Mouse (Mus musculus): ENCODE measurements around the gene Pcsk7. TPM values are rescaled to one million over a fixed set of nuclear protein-coding genes. Genes with fewer than 3 reads are reported as not detected.
A peak's percentile ranks its signal among the peaks of the same experiment; 100 is the strongest.

The Pcsk7 gene
- polyA plus RNA-seq (2014; fragmentation: Nextera tagmentation; extraction: Ambion mirVana): 14.6 and 15.4 TPM in 2 replicates

DNA sequence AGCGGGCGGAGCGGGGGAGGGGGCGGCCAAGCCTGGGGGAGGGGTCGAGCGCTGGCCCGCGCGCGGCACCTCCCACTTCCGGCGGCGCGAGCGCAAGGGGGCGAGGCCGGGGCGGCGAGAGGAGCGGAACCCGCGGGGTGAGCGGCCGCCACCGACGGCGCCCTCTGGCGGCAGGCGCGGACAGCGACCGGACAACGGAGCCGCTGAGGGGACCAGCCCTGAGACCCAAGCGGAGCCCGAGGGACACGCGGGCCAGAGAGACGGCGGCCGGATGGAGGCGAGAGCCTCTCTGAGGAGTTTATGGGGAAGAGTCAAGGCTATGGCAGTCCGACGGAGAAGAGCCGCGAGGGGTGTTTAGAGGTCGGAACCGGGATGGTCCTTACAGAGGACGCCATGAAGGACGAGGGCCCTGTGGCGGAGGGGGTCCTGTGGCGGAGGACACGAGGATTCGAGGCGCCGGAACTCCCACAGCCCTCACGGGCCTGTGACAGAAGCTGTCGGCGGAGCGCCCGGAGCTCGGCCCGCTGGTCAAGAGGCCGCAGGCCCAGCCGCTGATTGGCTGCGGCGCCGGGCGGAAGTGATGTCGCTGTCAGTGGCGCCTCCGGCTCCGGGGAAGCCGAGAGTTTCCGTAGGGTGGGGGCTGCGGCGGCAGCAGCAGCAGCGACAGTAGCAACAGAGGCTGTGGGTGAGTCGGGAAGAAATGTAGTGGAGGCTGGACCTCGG is at the start of gene Pcsk7, which contains the start of gene Rnf214:
Gene Pcsk7, plus strand, starts transcription at position 143 of the 723 bp plus-strand sequence.
Gene Rnf214, minus strand, starts transcription at position 557 of the 723 bp plus-strand sequence.
- peaks cover 40% of the 10 kb centered on the region for H3K36me3 ChIP-seq (ENCODE audit: control insufficient read depth, insufficient read depth, low read length)
- H3K4me1 ChIP-seq (replicated peaks; ENCODE audit: control insufficient read depth, insufficient read depth, low read length): peaks cover 15% of the 10 kb centered on the region
- no peaks in the 10 kb centered on the region for H3K27me3 ChIP-seq (replicated peaks; ENCODE audit: control insufficient read depth, insufficient read depth, low read length)
- DNase-seq (ENCODE audit: low spot score): peak; percentile 93
- peak within 1 kb of the TSS; percentile 81 for H3K9ac ChIP-seq (ENCODE audit: low read length)
- ATAC-seq (replicated peaks; ENCODE audit: low FRiP score, low TSS enrichment, low read depth): peak; percentile 94
- WGBS: under 1% methylated on average over 69 of the region's 80 CpGs
- H3K4me3 ChIP-seq (ENCODE audit: low read depth, low read length): peak within 1 kb of the TSS; percentile 84
- peak within 1 kb of the TSS; percentile 72 for H3K4me2 ChIP-seq (ENCODE audit: low read length)
- no peaks in the 10 kb centered on the region for H3K9me3 ChIP-seq (ENCODE audit: control insufficient read depth, low read length)
- H3K27ac ChIP-seq (ENCODE audit: low read depth): peak within 1 kb of the TSS; percentile 87

DNA sequence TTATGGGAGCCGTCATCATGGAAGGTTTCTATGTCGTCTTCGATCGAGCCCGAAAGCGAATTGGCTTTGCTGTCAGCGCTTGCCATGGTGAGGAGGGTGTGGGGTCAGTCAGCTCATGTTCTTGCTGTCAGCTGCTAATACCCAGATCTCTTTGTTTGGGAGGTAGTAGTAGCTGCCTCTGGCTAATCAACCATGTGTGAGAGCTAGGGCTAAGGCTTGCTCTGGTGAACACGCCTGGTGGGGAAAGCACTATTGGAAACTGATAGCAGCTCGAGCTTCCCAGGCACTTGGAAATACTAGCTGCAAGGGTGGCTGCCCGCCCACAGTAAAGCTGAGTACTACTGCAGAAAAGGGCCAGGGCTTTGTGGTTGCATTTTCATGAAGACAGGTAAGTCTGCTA is 46.9 kb upstream of the Pcsk7 start:
- no peak overlapping the region for H3K4me3 ChIP-seq (ENCODE audit: low read depth, low read length)
- ATAC-seq (replicated peaks; ENCODE audit: low FRiP score, low TSS enrichment, low read depth) (no peak), DNase-seq (ENCODE audit: low spot score) (no peak)
- H3K27me3 ChIP-seq (replicated peaks; ENCODE audit: control insufficient read depth, insufficient read depth, low read length): no peaks in the 10 kb centered on the region
- 93% methylated on average over 10 of the region's 10 CpGs for WGBS
- H3K4me2 ChIP-seq (ENCODE audit: low read length): no peak overlapping the region
- no peak overlapping the region for H3K27ac ChIP-seq (ENCODE audit: low read depth)
- H3K36me3 ChIP-seq (ENCODE audit: control insufficient read depth, insufficient read depth, low read length): peaks cover 82% of the 10 kb centered on the region
- H3K9ac ChIP-seq (ENCODE audit: low read length): no peak overlapping the region
- H3K9me3 ChIP-seq (ENCODE audit: control insufficient read depth, low read length): no peaks in the 10 kb centered on the region
- H3K4me1 ChIP-seq (replicated peaks; ENCODE audit: control insufficient read depth, insufficient read depth, low read length): no peaks in the 10 kb centered on the region

GRCm38 (mm10) chr9:45861813-45862212 is 44.5 kb upstream of the Pcsk7 start:
- no peak overlapping the region for H3K4me2 ChIP-seq (ENCODE audit: low read length)
- peaks cover 94% of the 10 kb centered on the region for H3K36me3 ChIP-seq (ENCODE audit: control insufficient read depth, insufficient read depth, low read length)
- no peaks in the 10 kb centered on the region for H3K27me3 ChIP-seq (replicated peaks; ENCODE audit: control insufficient read depth, insufficient read depth, low read length)
- H3K4me1 ChIP-seq (replicated peaks; ENCODE audit: control insufficient read depth, insufficient read depth, low read length): no peaks in the 10 kb centered on the region
- H3K9ac ChIP-seq (ENCODE audit: low read length): no peak overlapping the region
- WGBS: 73% methylated on average over 7 of the region's 7 CpGs
- DNase-seq (ENCODE audit: low spot score) (no peak), ATAC-seq (replicated peaks; ENCODE audit: low FRiP score, low TSS enrichment, low read depth) (no peak)
- no peak overlapping the region for H3K27ac ChIP-seq (ENCODE audit: low read depth)
- H3K4me3 ChIP-seq (ENCODE audit: low read depth, low read length): no peak overlapping the region
- no peaks in the 10 kb centered on the region for H3K9me3 ChIP-seq (ENCODE audit: control insufficient read depth, low read length)

DNA sequence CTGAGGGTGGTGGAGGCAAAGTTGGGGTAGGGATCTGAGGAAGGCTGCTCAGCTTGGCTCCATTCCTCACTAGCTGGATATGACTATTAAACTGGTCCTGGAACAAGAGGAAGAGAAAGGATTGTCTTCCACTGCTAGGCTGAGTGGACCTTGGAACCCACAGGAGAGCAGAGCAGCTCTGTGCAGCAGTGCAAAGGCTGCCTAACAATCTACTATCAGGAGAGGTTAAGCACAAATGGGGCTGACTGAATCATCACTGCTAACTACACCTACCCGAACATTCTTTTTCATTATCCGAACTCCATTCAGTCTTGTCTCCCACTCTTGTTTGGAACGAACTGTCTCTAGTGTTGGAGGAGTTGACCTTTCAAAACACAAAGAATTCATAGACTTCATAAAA is 37.1 kb upstream of the Pcsk7 start:
- WGBS: 94% methylated on average over 3 of the region's 3 CpGs
- no peak for ATAC-seq (replicated peaks; ENCODE audit: low FRiP score, low TSS enrichment, low read depth)
- Histone ChIP-seq H3K4me1 (replicated peaks; ENCODE audit: control insufficient read depth, insufficient read depth, low read length) (no peaks in the 10 kb centered on the region), H3K4me3 (ENCODE audit: low read depth, low read length) (no peak overlapping the region), H3K36me3 (ENCODE audit: control insufficient read depth, insufficient read depth, low read length) (peaks cover 91% of the 10 kb centered on the region), H3K4me2 (ENCODE audit: low read length) (no peak overlapping the region), H3K27ac (ENCODE audit: low read depth) (no peak overlapping the region), H3K27me3 (replicated peaks; ENCODE audit: control insufficient read depth, insufficient read depth, low read length) (no peaks in the 10 kb centered on the region), H3K9ac (ENCODE audit: low read length) (no peak overlapping the region), H3K9me3 (ENCODE audit: control insufficient read depth, low read length) (no peaks in the 10 kb centered on the region)
- no peak for DNase-seq (ENCODE audit: low spot score)

DNA sequence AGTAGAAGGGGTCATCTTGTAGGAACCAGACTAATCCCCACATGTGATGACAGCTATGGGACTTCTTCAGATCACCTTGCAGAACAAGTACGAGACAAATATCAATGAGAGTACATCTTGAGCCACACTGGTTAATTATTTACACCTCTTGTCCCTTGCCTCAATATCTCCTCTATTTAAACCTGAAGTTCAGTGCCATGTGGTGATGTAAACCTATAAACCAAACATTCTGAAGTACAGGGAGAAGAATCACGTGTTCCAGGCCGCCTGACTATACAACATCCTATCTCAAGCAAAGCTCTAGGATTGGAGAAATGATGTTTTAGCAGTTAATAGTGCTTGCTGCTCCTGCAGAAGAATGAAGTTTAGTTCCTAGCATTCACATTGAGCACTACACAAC is 36.0 kb upstream of the Pcsk7 start:
- Histone ChIP-seq H3K27ac (ENCODE audit: low read depth) (no peak overlapping the region), H3K9ac (ENCODE audit: low read length) (no peak overlapping the region), H3K36me3 (ENCODE audit: control insufficient read depth, insufficient read depth, low read length) (peaks cover 91% of the 10 kb centered on the region), H3K27me3 (replicated peaks; ENCODE audit: control insufficient read depth, insufficient read depth, low read length) (no peaks in the 10 kb centered on the region), H3K9me3 (ENCODE audit: control insufficient read depth, low read length) (no peaks in the 10 kb centered on the region), H3K4me3 (ENCODE audit: low read depth, low read length) (no peak overlapping the region), H3K4me1 (replicated peaks; ENCODE audit: control insufficient read depth, insufficient read depth, low read length) (no peaks in the 10 kb centered on the region), H3K4me2 (ENCODE audit: low read length) (no peak overlapping the region)
- no peak for ATAC-seq (replicated peaks; ENCODE audit: low FRiP score, low TSS enrichment, low read depth)
- no peak for DNase-seq (ENCODE audit: low spot score)
- WGBS: 71% methylated on average over 3 of the region's 3 CpGs

DNA sequence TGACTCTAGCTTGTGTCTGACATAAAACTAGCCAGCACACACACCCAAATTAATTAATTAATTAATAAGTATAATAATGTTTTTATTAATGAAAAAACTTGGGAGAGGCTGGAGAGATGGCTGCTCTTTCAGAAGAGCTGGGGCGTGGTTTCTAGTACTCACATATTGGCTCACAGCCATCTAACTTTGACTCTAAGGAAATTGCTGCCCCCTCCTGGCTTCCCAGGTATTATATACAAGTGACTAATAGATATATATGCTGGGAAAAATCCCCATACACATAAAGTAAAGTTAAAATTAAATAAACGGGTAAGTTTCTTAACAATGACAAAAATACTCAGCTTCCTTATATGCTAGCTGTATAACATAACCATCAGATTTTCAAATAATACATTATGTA is 28.4 kb upstream of the Pcsk7 start:
- Histone ChIP-seq H3K4me2 (ENCODE audit: low read length) (no peak overlapping the region), H3K4me1 (replicated peaks; ENCODE audit: control insufficient read depth, insufficient read depth, low read length) (no peaks in the 10 kb centered on the region), H3K9ac (ENCODE audit: low read length) (no peak overlapping the region), H3K27me3 (replicated peaks; ENCODE audit: control insufficient read depth, insufficient read depth, low read length) (no peaks in the 10 kb centered on the region), H3K36me3 (ENCODE audit: control insufficient read depth, insufficient read depth, low read length) (peaks cover 71% of the 10 kb centered on the region), H3K9me3 (ENCODE audit: control insufficient read depth, low read length) (no peaks in the 10 kb centered on the region), H3K4me3 (ENCODE audit: low read depth, low read length) (no peak overlapping the region), H3K27ac (ENCODE audit: low read depth) (no peak overlapping the region)
- no peak for DNase-seq (ENCODE audit: low spot score)
- ATAC-seq (replicated peaks; ENCODE audit: low FRiP score, low TSS enrichment, low read depth): no peak
- 70% methylated on average over 2 of the region's 2 CpGs for WGBS

DNA sequence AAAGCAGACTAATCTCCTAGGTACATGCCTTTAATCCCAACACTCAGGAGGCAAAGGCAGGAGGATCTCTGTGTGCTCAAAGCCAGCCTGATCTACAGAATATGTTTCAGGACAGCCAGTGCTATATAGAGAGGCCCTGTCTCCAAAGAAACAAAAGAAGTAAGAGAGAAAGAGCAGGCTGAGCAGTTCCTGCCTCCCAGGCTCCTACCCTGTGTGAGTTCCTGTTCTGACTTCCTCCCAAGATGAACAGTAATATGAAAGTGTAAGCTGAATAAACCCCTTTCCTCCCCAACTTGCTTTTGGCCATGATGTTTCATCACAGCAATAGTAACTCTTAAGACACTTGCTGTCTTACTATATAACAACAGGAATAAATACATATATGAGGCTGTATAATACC is 12.6 kb upstream of the Pcsk7 start:
- ATAC-seq (replicated peaks; ENCODE audit: low FRiP score, low TSS enrichment, low read depth): no peak
- no peaks in the 10 kb centered on the region for H3K27me3 ChIP-seq (replicated peaks; ENCODE audit: control insufficient read depth, insufficient read depth, low read length)
- H3K9me3 ChIP-seq (ENCODE audit: control insufficient read depth, low read length): no peaks in the 10 kb centered on the region
- no peak overlapping the region for H3K4me3 ChIP-seq (ENCODE audit: low read depth, low read length)
- H3K4me1 ChIP-seq (replicated peaks; ENCODE audit: control insufficient read depth, insufficient read depth, low read length): no peaks in the 10 kb centered on the region
- no peak overlapping the region for H3K9ac ChIP-seq (ENCODE audit: low read length)
- H3K4me2 ChIP-seq (ENCODE audit: low read length): no peak overlapping the region
- no peak for DNase-seq (ENCODE audit: low spot score)
- H3K27ac ChIP-seq (ENCODE audit: low read depth): no peak overlapping the region
- H3K36me3 ChIP-seq (ENCODE audit: control insufficient read depth, insufficient read depth, low read length): peaks cover 96% of the 10 kb centered on the region

GRCm38 (mm10) chr9:45905196-45905595 is 1.1 kb upstream of the Pcsk7 start:
- H3K9ac ChIP-seq (ENCODE audit: low read length): peak overlapping the region; percentile 81
- H3K4me2 ChIP-seq (ENCODE audit: low read length): peak overlapping the region; percentile 72
- no peak for DNase-seq (ENCODE audit: low spot score)
- ATAC-seq (replicated peaks; ENCODE audit: low FRiP score, low TSS enrichment, low read depth): no peak
- peak overlapping the region; percentile 84 for H3K4me3 ChIP-seq (ENCODE audit: low read depth, low read length)
- no peak overlapping the region for H3K27ac ChIP-seq (ENCODE audit: low read depth)
- peaks cover 37% of the 10 kb centered on the region for H3K36me3 ChIP-seq (ENCODE audit: control insufficient read depth, insufficient read depth, low read length)
- H3K4me1 ChIP-seq (replicated peaks; ENCODE audit: control insufficient read depth, insufficient read depth, low read length): peaks cover 15% of the 10 kb centered on the region
- no peaks in the 10 kb centered on the region for H3K9me3 ChIP-seq (ENCODE audit: control insufficient read depth, low read length)
- H3K27me3 ChIP-seq (replicated peaks; ENCODE audit: control insufficient read depth, insufficient read depth, low read length): no peaks in the 10 kb centered on the region
- WGBS: 49% methylated on average over 4 of the region's 4 CpGs

DNA sequence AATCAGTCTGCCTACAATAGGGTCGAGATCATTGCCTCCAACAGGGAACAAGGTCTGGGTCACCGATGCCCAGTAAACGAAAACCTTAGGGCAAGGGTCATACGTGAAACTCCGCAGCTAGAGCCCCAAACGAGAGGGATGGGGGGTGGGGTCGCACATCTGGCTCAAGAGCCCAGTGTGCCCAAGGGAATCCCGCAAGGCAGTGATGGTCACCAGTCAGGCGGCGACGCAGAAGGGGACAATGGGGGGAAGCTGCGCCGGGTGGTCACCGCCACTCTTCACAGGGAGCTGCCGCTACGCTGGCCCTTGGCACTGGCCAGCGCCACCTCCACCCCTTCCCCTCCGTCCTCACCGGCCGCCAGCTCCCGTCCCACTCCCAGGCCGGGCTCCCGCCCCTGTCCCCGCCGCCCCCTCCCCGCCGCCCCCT is 473 bp upstream of the Pcsk7 start:
- ATAC-seq (replicated peaks; ENCODE audit: low FRiP score, low TSS enrichment, low read depth) (peak; percentile 42; the same call in 1 of the 2 replicates), DNase-seq (ENCODE audit: low spot score) (peak; percentile 69)
- Histone ChIP-seq H3K27ac (ENCODE audit: low read depth) (peak overlapping the region; percentile 87), H3K4me2 (ENCODE audit: low read length) (peak overlapping the region; percentile 72), H3K27me3 (replicated peaks; ENCODE audit: control insufficient read depth, insufficient read depth, low read length) (no peaks in the 10 kb centered on the region), H3K9ac (ENCODE audit: low read length) (peak overlapping the region; percentile 81), H3K36me3 (ENCODE audit: control insufficient read depth, insufficient read depth, low read length) (peaks cover 38% of the 10 kb centered on the region), H3K4me1 (replicated peaks; ENCODE audit: control insufficient read depth, insufficient read depth, low read length) (peaks cover 15% of the 10 kb centered on the region), H3K4me3 (ENCODE audit: low read depth, low read length) (peak overlapping the region; percentile 84), H3K9me3 (ENCODE audit: control insufficient read depth, low read length) (no peaks in the 10 kb centered on the region)
- 1% methylated on average over 22 of the region's 27 CpGs for WGBS

All from intestine, embryonic 14.5 days (tissue).